Mouse (Mus musculus): ENCODE results near the gene Btbd6.

GRCm38 (mm10) chr12:112976371-112977073 lies at the start of gene Btbd6:
- TF ChIP-seq CTCF (IDR thresholded peaks at IDR 0.05; ENCODE audit: borderline replicate concordance, insufficient read depth, low read length) (0 out of 2 replicates have a peak, but pooled peaks have one; percentile 10), POLR2A (IDR thresholded peaks at IDR 0.05; ENCODE audit: low read depth, low read length) (peak; percentile 77)
